Mouse (Mus musculus): ENCODE measurements at regions not wholly inside any gene's neighbourhood (a gene's known extent, or its start where the extent isn't known, plus 50 kb on each side); places are given as distances from the start of the nearest gene placed in this dataset.

- Histone ChIP-seq H3K27me3 (no peaks in the 10 kb centered on the region), H3K27ac (no peak overlapping the region), H3K36me3 (no peaks in the 10 kb centered on the region), H3K9me3 (replicated peaks) (no peaks in the 10 kb centered on the region; the same call in 1 of the 2 replicates), H3K4me3 (replicated peaks) (no peak overlapping the region), H3K4me1 (no peaks in the 10 kb centered on the region), H3K4me2 (peak overlapping the region; percentile 42), H3K9ac (no peak overlapping the region)
- ATAC-seq (replicated peaks; ENCODE audit: low FRiP score) = 0 out of 2 replicates have a peak, but pooled peaks have one; percentile 16
- 63% methylated on average over 14 of the region's 14 CpGs for WGBS
These were observed 53.5 kb upstream of the Smg1 start for GRCm38 (mm10) chr7:118296856-118297518.

GRCm38 (mm10) chr7:118295855-118296254 is 52.4 kb upstream of the Smg1 start:
- no peaks in the 10 kb centered on the region for H3K27me3 ChIP-seq
- WGBS = 78% methylated on average over 6 of the region's 6 CpGs
- H3K9me3 ChIP-seq (replicated peaks) = no peaks in the 10 kb centered on the region; the same call in 1 of the 2 replicates
- ATAC-seq (replicated peaks; ENCODE audit: low FRiP score) = no peak
- no peaks in the 10 kb centered on the region for H3K36me3 ChIP-seq
- H3K4me2 ChIP-seq = no peak overlapping the region
- H3K9ac ChIP-seq = no peak overlapping the region
- H3K4me1 ChIP-seq = no peaks in the 10 kb centered on the region
- H3K4me3 ChIP-seq (replicated peaks) = no peak overlapping the region
- H3K27ac ChIP-seq = no peak overlapping the region

GRCm38 (mm10) chr7:118295275-118295674 is 51.8 kb upstream of the Smg1 start:
- no peak overlapping the region for H3K9ac ChIP-seq
- no peak overlapping the region for H3K4me2 ChIP-seq
- H3K27ac ChIP-seq = no peak overlapping the region
- H3K4me1 ChIP-seq = no peaks in the 10 kb centered on the region
- H3K9me3 ChIP-seq (replicated peaks) = no peaks in the 10 kb centered on the region; the same call in 1 of the 2 replicates
- no peak overlapping the region for H3K4me3 ChIP-seq (replicated peaks)
- no peak for ATAC-seq (replicated peaks; ENCODE audit: low FRiP score)
- 84% methylated on average over 11 of the region's 11 CpGs for WGBS
- H3K27me3 ChIP-seq = no peaks in the 10 kb centered on the region
- H3K36me3 ChIP-seq = no peaks in the 10 kb centered on the region

GRCm38 (mm10) chr7:118294637-118295036 is 51.2 kb upstream of the Smg1 start:
- H3K4me2 ChIP-seq = no peak overlapping the region
- H3K9ac ChIP-seq = no peak overlapping the region
- no peaks in the 10 kb centered on the region for H3K36me3 ChIP-seq
- WGBS = 90% methylated on average over 12 of the region's 12 CpGs
- no peak overlapping the region for H3K27ac ChIP-seq
- ATAC-seq (replicated peaks; ENCODE audit: low FRiP score) = no peak
- no peaks in the 10 kb centered on the region; the same call in 1 of the 2 replicates for H3K9me3 ChIP-seq (replicated peaks)
- H3K4me3 ChIP-seq (replicated peaks) = no peak overlapping the region
- H3K27me3 ChIP-seq = no peaks in the 10 kb centered on the region
- no peaks in the 10 kb centered on the region for H3K4me1 ChIP-seq

Measured in kidney, embryonic 15.5 days (tissue).